Mouse (Mus musculus): ENCODE data around the gene Zfp784.
"Not testable (repeated sequence)": the region's sequence is repeated elsewhere in the genome, so short reads cannot be mapped to it uniquely, and the experiment has no call there.

Gene Zfp784

GRCm38 (mm10) chr7:5020000-5020681 is 18.1 kb downstream of the Zfp784 start, which contains the start of the genes Zfp865 and Ccdc106:
Gene Zfp865, plus strand, starts transcription at chr7:5020376.
Gene Ccdc106, plus strand, starts transcription at chr7:5020553.
- DNase-seq (ENCODE audit: low read depth, low spot score) = peak; percentile 98

DNA sequence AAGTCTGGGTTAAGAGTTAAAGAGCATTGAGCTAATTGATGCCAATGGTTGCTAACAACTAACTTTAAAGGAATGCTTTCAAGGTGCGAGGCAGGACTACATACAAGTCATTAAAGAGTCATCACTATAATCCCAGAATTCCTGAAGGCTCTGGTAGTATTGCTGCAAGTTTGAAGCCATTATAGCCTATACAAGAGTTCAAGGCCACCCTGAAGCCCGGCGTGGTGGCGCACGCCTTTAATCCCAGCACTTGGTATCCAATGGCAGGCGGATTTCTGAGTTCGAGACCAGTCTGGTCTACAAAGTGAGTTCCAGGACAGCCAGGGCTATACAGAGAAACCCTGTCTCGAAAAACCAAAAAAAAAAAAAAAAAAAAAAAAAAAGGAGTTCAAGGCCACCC is 18.7 kb downstream of the Zfp784 start:
- not testable (repeated sequence) for DNase-seq (ENCODE audit: low read depth, low spot score)

DNA sequence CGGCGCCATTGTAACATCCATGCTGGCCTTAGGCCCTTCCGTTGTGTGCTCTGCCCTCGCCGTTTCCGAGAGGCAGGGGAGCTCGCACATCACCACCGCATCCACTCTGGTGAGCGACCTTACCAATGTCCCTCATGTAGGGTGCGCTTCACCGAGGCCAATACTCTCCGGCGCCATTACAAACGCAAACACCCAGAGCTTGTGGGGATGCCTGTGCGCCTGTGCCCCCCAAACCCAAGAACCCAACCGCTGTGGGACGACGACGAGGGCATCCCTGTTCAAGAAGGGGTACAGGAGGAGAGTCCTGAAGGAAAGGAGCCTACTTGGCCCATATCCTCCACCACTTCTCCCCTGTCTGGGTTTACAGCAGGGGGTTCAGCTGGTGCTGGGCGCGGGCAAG is 20.3 kb downstream of the Zfp784 start:
- DNase-seq (ENCODE audit: low read depth, low spot score) = no peak

GRCm38 (mm10) chr7:5017352-5017751 is 20.9 kb downstream of the Zfp784 start:
- no peak for DNase-seq (ENCODE audit: low read depth, low spot score)

DNA sequence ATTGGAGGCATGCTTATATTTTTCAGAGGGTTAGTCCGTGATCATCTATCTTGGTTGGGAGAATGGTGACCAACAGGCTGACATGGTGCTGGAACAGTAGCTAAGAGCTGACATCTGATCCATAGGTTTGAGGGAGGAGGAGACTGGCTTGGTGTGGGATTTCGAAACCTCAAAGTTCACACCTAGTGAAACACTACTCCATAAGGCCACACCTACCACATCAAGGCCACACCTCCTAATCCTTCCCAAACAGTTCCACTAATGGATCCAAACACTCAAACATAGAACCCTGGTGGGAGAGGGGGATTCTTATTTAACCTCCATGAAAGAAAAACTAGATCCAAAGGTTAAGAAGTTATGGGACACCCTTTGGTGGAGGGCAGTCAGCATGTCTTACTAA is 21.3 kb downstream of the Zfp784 start:
- DNase-seq (ENCODE audit: low read depth, low spot score) = no peak

DNA sequence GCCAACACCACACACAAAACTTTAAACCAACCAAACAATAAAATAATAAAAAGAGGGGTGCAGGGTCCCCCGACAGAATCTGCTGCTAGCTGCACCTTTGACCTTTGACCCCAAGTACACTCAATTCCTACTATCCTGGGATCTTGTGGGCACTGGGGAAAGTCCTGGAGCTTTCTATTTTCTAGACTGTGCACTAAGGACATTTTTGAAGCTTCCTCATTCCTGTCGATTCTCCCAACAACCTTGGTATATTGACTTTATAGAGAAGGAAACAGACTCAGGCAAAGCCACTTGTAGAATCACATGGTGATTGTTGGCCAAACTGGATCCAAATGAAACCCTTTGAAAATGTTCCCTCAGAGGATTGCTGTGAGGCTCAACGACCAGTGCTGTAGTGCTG is 22.2 kb downstream of the Zfp784 start:
- DNase-seq (ENCODE audit: low read depth, low spot score) = no peak

DNA sequence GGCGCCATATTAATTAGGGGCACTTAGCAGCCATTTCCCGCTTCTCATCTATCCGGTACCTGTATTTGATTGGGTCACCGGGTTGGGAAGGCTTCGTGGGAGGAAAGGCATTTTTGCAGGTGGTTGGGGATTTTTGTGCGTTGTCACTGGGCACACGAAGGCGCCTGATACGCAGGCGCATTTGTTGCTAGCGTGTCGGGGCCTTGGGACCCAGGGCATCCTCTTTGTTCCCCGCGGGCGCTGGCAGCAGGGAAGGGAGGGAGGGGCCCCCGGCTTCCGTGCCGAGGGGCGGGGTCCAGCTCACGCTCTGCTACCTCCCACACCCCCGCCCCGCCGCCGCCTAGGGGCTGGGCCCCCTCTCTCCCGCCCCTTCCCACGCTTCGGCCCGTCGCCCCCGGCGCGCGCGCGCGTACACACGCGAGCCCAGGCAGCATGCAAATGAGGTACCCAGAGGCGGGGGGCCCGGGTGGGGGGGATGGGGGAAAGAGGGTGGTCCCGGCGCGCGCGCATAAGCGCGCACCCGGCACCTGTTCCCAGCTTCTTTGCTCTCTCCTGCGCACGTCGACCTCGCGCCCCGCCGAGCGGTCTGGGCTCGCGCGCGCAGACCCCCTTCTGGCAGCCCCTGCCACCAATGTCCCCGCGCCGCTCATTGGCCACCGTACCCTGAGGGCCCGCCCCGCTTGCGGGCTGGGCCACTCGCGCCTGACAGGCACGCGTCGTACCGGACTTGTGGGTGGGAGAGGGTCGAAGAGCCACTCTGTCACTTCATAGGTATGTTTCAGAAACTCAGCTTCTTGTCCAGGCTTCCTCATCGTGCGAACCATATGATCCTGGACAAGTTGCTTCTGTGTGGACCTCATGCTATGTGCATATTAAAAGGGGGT is 22.9 kb downstream of the Zfp784 start, which contains the start of gene Gm44973:
Gm44973 (plus strand) TSS at position 379 of the 884 bp plus-strand sequence.
- peak; percentile 91 for DNase-seq (ENCODE audit: low read depth, low spot score)

- peak; percentile 98 for DNase-seq (ENCODE audit: low read depth, low spot score)
Observed at GRCm38 (mm10) chr7:5014251-5015117, 23.8 kb downstream of the Zfp784 start, which contains the start of the genes Zfp524 and Fiz1. Gene Zfp524, plus strand, starts transcription at chr7:5014415. Gene Fiz1, minus strand, starts transcription at chr7:5014697.

DNA sequence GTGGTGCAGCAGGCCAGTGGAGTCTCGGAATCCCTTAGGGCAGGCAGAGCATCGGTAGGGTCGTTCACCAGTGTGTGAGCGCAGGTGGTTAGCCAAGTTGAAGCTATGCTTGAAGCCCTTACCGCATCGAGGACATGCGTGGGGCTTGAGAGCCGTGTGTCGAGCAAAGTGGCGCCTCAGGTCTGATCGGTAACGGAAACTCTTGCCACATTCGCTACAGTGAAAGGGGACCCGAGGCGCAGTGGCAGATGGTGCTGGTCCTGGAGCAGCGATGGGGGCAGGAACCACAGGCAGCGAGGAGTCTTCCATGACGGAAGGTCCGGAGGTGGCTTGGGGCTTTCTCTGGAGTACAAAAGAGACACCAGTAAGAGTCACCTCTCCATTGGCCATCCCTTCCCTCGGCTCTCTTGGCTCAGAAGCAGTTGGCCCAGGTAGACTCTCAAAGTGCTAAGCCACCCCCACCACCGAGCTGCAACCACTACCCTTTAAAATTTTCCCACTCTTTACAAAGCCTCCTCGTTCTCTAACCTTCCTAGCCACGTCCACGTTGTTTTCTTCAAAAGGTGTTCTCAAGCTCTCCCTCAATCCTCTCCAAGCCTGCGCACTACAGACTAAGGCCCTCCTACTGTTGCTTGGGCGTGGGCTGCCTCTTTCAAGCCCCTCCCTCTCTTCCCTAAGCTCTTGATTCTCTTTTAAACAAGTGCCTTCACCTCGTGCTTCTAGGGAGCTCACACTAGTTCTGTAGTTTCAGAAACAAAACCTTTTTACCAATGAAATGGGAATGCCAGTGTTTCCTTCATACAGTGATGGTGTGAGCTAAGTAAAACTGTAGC is 25.3 kb downstream of the Zfp784 start:
- no peak for DNase-seq (ENCODE audit: low read depth, low spot score)

DNA sequence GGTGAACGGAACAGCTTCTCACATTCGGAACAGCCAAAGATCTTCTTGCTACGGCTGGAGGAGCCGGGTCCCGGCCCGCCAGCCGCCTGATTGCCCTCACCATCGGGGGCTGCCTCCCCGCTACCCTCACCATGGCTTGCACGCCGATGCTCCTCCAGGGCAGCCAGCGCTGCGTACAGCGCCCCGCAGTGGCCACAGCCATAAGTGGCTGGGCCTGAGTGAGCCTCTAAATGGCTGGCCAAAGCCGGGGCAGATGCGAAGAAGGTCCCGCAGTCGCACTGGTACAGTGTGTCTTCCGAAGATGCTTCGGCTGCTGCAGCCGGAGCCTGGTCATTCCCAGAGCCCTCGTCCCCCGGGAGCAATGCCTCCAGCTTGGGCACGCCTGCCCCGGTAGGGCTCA is 30.0 kb downstream of the Zfp784 start:
- no peak for DNase-seq (ENCODE audit: low read depth, low spot score)

DNA sequence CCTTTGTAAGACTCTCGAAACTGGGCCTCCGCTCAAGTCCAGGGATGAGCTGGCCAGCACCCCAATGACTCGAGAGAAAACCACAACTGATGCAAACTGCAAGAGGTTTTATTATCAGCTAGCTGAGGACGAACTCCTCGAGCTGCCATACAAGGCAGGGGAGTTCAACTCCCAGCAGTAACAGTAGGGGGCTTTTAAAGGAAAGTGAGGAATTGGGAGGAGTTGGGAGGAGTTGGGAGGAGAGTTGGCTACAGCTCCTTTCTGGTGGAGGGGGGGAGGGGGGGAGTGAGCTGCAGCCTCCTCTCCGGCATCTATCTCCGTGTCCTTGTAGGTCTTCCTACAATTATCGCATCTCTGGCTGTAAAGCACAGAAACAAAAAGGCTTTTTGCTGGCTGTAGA is 35.4 kb downstream of the Zfp784 start:
- not testable (repeated sequence) for DNase-seq (ENCODE audit: low read depth, low spot score)

DNA sequence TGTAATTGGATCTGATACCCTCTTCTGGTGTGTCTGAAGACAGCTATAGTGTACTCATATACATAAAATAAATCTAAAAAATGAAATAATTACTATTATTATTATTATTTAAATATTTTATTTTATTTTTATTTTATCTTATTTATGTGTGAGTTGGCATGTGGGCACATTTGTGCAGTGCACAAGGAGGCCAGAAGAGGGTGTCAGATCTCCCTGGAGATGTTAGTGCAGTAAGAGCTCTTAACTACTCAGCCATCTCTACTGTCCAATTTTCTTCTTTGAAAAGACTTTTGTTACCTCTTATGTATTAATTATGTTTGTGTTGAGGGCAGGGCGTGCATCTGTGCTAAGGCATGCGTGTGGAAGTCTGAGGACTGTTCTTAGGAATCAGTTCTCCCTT is 38.4 kb downstream of the Zfp784 start:
- no peak for DNase-seq (ENCODE audit: low read depth, low spot score)

GRCm38 (mm10) chr7:4996934-4997333 is 41.3 kb downstream of the Zfp784 start:
- no peak for DNase-seq (ENCODE audit: low read depth, low spot score)

GRCm38 (mm10) chr7:4996003-4996895 is 42.0 kb downstream of the Zfp784 start, which contains the start of gene Zfp579:
Gene Zfp579, minus strand, starts transcription at chr7:4996158.
- DNase-seq (ENCODE audit: low read depth, low spot score) = peak; percentile 90

GRCm38 (mm10) chr7:4995268-4996002 is 42.8 kb downstream of the Zfp784 start:
- no peak for DNase-seq (ENCODE audit: low read depth, low spot score)

GRCm38 (mm10) chr7:4993999-4994788 is 44.1 kb downstream of the Zfp784 start:
- no peak for DNase-seq (ENCODE audit: low read depth, low spot score)

DNA sequence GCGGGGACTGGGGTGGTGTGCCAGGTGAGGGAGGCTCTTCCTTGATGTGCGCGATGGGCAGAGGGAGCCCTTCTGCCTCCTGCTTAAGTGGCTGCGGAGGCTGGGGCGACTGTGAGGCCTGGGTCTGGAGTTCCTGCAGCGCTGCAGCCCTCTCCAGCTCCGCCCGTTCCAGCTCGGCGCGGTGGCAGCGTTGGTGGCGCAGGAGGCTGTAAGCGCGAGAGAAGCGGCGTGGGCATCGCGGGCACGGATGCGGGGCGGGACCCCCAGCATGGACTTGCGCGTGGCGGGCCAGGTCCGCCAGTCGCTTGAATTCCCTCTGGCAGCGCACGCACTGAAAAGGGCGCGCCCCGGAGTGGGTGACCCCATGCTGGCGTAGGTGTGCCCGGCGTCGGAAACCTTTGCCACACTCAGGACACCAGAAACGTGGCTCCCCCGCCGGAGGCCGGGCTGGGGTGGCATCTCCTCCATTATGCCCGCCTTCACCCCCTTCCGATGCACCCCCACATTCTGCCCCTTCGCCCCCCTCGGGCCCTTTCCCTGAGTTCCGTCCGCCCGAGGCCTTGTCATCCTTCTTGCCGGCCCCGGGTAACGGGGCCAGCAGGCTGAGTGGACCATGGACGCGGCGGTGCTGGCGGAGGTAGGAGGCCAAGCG is 44.8 kb downstream of the Zfp784 start:
- DNase-seq (ENCODE audit: low read depth, low spot score) = no peak

DNA sequence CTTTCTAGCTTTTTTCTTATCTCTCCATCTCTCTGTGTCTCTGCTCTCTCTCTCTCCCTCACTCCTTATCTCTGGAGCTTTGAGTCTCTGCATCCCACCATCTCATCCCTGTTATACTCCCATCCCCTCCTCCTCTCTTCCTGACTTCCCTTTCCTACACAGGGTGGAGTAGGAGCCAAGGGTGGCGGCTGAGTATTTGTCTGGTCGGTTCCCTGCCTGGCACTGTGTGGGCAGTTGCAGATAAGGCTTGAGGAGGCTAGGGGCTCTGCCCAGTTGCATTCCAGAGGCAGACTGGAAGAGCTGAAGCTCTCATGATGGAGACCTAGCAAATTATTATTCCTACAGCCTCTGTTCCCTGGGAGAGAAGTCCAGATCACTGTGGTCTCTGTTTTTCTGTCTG is 50.0 kb downstream of the Zfp784 start:
- no peak for DNase-seq (ENCODE audit: low read depth, low spot score)

All from retina, postnatal 7 days (tissue).